ENCODE assay signal across 9 mouse cellular contexts in the genomic region with DNA sequence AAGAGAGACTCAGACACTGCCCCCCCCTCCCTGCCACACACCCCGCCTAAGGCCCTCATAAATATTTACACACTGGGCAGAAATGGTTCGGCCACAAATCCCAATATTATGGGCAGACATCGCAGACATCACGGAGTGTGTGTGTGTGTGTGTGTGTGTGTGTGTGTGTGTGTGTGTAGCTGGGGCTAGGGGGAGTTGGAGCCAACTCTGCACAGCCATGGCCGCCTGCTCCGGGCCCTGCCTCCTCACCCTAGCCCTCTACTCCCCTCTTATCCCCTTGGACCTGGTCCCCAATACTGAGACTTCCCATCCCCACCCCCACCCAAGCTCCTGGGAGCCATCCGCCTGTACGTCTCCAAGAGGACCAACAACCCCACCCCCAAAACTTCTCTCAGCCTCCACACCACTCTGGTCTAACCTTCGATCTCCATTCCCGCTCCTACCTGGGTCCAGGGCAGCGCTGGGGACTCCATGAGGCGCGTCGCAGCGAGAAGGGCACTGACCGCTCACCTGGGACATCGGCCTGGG. TPM values are rescaled to one million over a fixed set of nuclear protein-coding genes. Genes with fewer than 3 reads are reported as not detected.
DNase-seq lines count a peak whose midpoint lies in the region; ATAC-seq and TF ChIP-seq lines count a peak whose summit lies in the region.
"Had no signal": no experiment of that assay in that cellular context is flagged by ENCODE, and none has a peak within 500 bp of the region (broad histone marks: within the 10 kb centered on the region; RNA-seq: fewer than 3 reads in every experiment).

No protein-coding gene starts in this region.

- no peaks in the 10 kb centered on the region for H3K9me3 ChIP-seq in lung, embryonic 14.5 days (ENCODE audit: low read depth, low read length)
- H3K9me3 ChIP-seq in forebrain, embryonic 10.5 days, result no peaks in the 10 kb centered on the region
- H3K9me3 ChIP-seq in limb, embryonic 12.5 days, result no peaks in the 10 kb centered on the region
- no peaks in the 10 kb centered on the region for H3K9me3 ChIP-seq in neural tube, embryonic 14.5 days (ENCODE audit: control insufficient read depth, low read length)

- DNase-seq in lung, embryonic 14.5 days, result peak; percentile 55
- no peak for DNase-seq in lung, postnatal 36 days
- DNase-seq in forebrain, embryonic 10.5 days (ENCODE audit: extremely low spot score, low spot score), result no peak
- DNase-seq in gastrocnemius, adult 18-20 months (ENCODE audit: low spot score), result no peak
- DNase-seq in natural killer cell, adult 2 months (ENCODE audit: low spot score in 2 of 2), result no peak
- no peak for DNase-seq in frontal cortex, postnatal 10 days (ENCODE audit: low spot score in 2 of 2)
- DNase-seq: layer of hippocampus, postnatal 36 days had no signal

- peak overlapping the region; percentile 79 for H3K9ac ChIP-seq in lung, embryonic 14.5 days
- peak overlapping the region; percentile 89 for H3K9ac ChIP-seq in limb, embryonic 12.5 days (replicated peaks)
- H3K9ac ChIP-seq in neural tube, embryonic 14.5 days (replicated peaks; ENCODE audit: low read depth, low read length), result peak overlapping the region; percentile 52

- WGBS in lung, embryonic 14.5 days, result 0% methylated on average over 17 of the region's 17 CpGs
- 1% methylated on average over 15 of the region's 17 CpGs for WGBS in forebrain, embryonic 10.5 days
- WGBS in limb, embryonic 12.5 days, result 2% methylated on average over 17 of the region's 17 CpGs
- under 1% methylated on average over 17 of the region's 17 CpGs for WGBS in neural tube, embryonic 14.5 days

- no peak for TF ChIP-seq CTCF in lung, embryonic 14.5 days (IDR thresholded peaks at IDR 0.05; ENCODE audit: low read depth)

- H3K4me2 ChIP-seq in lung, embryonic 14.5 days, result peak overlapping the region; percentile 75
- H3K4me2 ChIP-seq in limb, embryonic 12.5 days, result peak overlapping the region; percentile 88
- peak overlapping the region; percentile 83 for H3K4me2 ChIP-seq in neural tube, embryonic 14.5 days (ENCODE audit: low read depth, low read length)

- peaks cover 19% of the 10 kb centered on the region for H3K4me1 ChIP-seq in lung, embryonic 14.5 days (ENCODE audit: insufficient read depth)
- peaks cover 63% of the 10 kb centered on the region for H3K4me1 ChIP-seq in forebrain, embryonic 10.5 days
- peaks cover 55% of the 10 kb centered on the region for H3K4me1 ChIP-seq in limb, embryonic 12.5 days (replicated peaks)
- peaks cover 13% of the 10 kb centered on the region; the same call in 1 of the 2 replicates for H3K4me1 ChIP-seq in neural tube, embryonic 14.5 days (ENCODE audit: control insufficient read depth, insufficient read depth, low read length)

- H3K27me3 ChIP-seq in lung, embryonic 14.5 days (ENCODE audit: insufficient read depth, low read length), result no peaks in the 10 kb centered on the region
- H3K27me3 ChIP-seq in forebrain, embryonic 10.5 days (ENCODE audit: poor library complexity, severe bottlenecking), result peaks cover 83% of the 10 kb centered on the region
- peaks cover 26% of the 10 kb centered on the region for H3K27me3 ChIP-seq in limb, embryonic 12.5 days
- H3K27me3 ChIP-seq in neural tube, embryonic 14.5 days (ENCODE audit: control insufficient read depth, insufficient read depth, low read length), result peaks cover 32% of the 10 kb centered on the region

- H3K27ac ChIP-seq in lung, embryonic 14.5 days (ENCODE audit: low read depth), result peak overlapping the region; percentile 94
- H3K27ac ChIP-seq in forebrain, embryonic 10.5 days, result peak overlapping the region; percentile 85
- peak overlapping the region; percentile 92 for H3K27ac ChIP-seq in limb, embryonic 12.5 days
- no peak overlapping the region for H3K27ac ChIP-seq in neural tube, embryonic 14.5 days (ENCODE audit: low read depth, low read length)

- peaks cover 28% of the 10 kb centered on the region for H3K36me3 ChIP-seq in lung, embryonic 14.5 days (ENCODE audit: insufficient read depth)
- peaks cover 18% of the 10 kb centered on the region; the same call in 1 of the 2 replicates for H3K36me3 ChIP-seq in forebrain, embryonic 10.5 days (replicated peaks)
- H3K36me3 ChIP-seq in limb, embryonic 12.5 days, result peaks cover 31% of the 10 kb centered on the region
- no peaks in the 10 kb centered on the region for H3K36me3 ChIP-seq in neural tube, embryonic 14.5 days (ENCODE audit: control insufficient read depth, insufficient read depth, low read length)

- peak; percentile 71 for ATAC-seq in lung, embryonic 14.5 days (ENCODE audit: insufficient read depth)
- peak; percentile 71; the same call in 1 of the 2 replicates for ATAC-seq in limb, embryonic 12.5 days (ENCODE audit: insufficient number of reproducible peaks, insufficient read depth, low FRiP score, low TSS enrichment, low read depth)
- peak; percentile 59; the same call in 1 of the 2 replicates for ATAC-seq in neural tube, embryonic 14.5 days (ENCODE audit: low read depth)

- H3K4me3 ChIP-seq in lung, embryonic 14.5 days (ENCODE audit: low read depth, low read length), result peak overlapping the region; percentile 90
- peak overlapping the region; percentile 74 for H3K4me3 ChIP-seq in forebrain, embryonic 10.5 days
- H3K4me3 ChIP-seq in limb, embryonic 12.5 days (replicated peaks), result peak overlapping the region; percentile 87
- peak overlapping the region; percentile 42 for H3K4me3 ChIP-seq in neural tube, embryonic 14.5 days (ENCODE audit: low read depth, low read length)

RNA-seq across cellular contexts. Expression of gene Mdfi, which starts 1.9 kb away (rescaled TPM):
- 38.8 and 43.6 TPM in 2 replicates for polyA plus RNA-seq in lung, embryonic 14.5 days (2014; fragmentation: Nextera tagmentation; extraction: Ambion mirVana)
- polyA plus RNA-seq in forebrain, embryonic 10.5 days (2016; fragmentation: Nextera tagmentation; extraction: Ambion mirVana), result 13.1 and 13.2 TPM in 2 replicates
- 32.1 and 44.7 TPM in 2 replicates for polyA plus RNA-seq in limb, embryonic 12.5 days (2016; fragmentation: Nextera tagmentation; extraction: Ambion mirVana)
- polyA plus RNA-seq in neural tube, embryonic 14.5 days (2014; fragmentation: Nextera tagmentation; extraction: Ambion mirVana), result 2.7 and 5.3 TPM in 2 replicates
- total RNA-seq in gastrocnemius, adult 18-20 months (2021), result under 1 TPM in 1 of 2 experiments, not detected in 1; 0.64 TPM
